Mouse (Mus musculus) cerebellum, postnatal 25 days (tissue): ENCODE data around the gene Kif17.

Experiments used
- DNase-seq, 2 experiments: peaks; one replicate each; pipeline ENCODE4 v3.0.0; 2021; ENCODE audit warnings: mixed read lengths in 2 of 2

Gene Kif17

GRCm38 (mm10) chr4:138343341-138343837 is 93.2 kb downstream of the Kif17 start:
- peak; percentile 62 to 74 for DNase-seq

DNA sequence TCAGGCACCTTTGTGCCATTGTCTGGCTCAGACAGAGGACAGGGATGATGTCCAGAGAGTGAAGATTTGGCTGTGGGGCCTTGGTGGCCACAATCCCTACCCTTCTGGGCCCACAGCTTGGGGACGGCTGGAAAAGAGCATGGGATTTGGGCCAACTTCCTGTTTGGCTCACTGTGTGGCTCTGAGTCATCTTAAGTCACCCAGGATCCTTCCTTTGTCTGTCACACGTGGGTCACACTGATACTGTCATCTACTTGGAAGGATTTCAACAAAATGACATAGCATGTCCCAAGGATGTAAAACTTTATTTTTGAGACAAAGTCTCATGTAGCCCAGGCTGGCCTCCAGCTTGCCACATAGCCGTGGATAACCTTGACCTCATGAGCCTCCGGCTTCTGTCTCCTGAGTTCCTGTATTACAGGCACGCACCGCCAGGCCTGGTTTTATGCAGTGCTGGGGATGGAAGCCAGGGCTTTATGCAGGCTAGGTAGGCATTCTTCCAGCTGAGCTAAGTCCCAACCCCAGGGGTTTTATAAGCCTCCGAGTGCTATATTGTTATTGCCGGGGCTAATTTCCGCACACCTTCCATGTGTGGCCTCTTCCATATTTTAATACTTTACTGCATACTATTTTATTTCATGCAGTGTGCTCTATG is 94.8 kb downstream of the Kif17 start:
- DNase-seq = peak; percentile 56 to 64

GRCm38 (mm10) chr4:138347280-138347679 is 97.0 kb downstream of the Kif17 start:
- DNase-seq = no peak

GRCm38 (mm10) chr4:138348716-138349115 is 98.5 kb downstream of the Kif17 start:
- no peak for DNase-seq
